Mouse (Mus musculus): ENCODE measurements around the gene Lmf2. TPM values are rescaled to one million over a fixed set of nuclear protein-coding genes. Genes with fewer than 3 reads are reported as not detected.

The Lmf2 gene
- total RNA-seq, 2 experiments from 2014 or later, result 84.0 to 96.8 TPM

- ATAC-seq (replicated peaks; ENCODE audit: low FRiP score, poor library complexity, severe bottlenecking), result no peak
These were observed 32.6 kb downstream of the Lmf2 start, which contains the start of gene Adm2 for GRCm38 (mm10) chr15:89322670-89323522. Adm2 (plus strand) TSS chr15:89322720.

- no peak for ATAC-seq (replicated peaks; ENCODE audit: low FRiP score, poor library complexity, severe bottlenecking)
These were observed 34.2 kb downstream of the Lmf2 start for GRCm38 (mm10) chr15:89321264-89321663.

GRCm38 (mm10) chr15:89316146-89316545 is 39.3 kb downstream of the Lmf2 start:
- no peak for ATAC-seq (replicated peaks; ENCODE audit: low FRiP score, poor library complexity, severe bottlenecking)

- ATAC-seq (replicated peaks; ENCODE audit: low FRiP score, poor library complexity, severe bottlenecking), result peak; percentile 96
These were observed 40.2 kb downstream of the Lmf2 start, which contains the start of gene Sbf1 for GRCm38 (mm10) chr15:89315190-89315731. Sbf1 (minus strand) TSS chr15:89315311.

GRCm38 (mm10) chr15:89314511-89315189 is 40.8 kb downstream of the Lmf2 start:
- peak; percentile 4; the same call in 1 of the 2 replicates for ATAC-seq (replicated peaks; ENCODE audit: low FRiP score, poor library complexity, severe bottlenecking)

- no peak for ATAC-seq (replicated peaks; ENCODE audit: low FRiP score, poor library complexity, severe bottlenecking)
These were observed 41.4 kb downstream of the Lmf2 start for GRCm38 (mm10) chr15:89314107-89314506.

- ATAC-seq (replicated peaks; ENCODE audit: low FRiP score, poor library complexity, severe bottlenecking), result no peak
These were observed 42.1 kb downstream of the Lmf2 start for GRCm38 (mm10) chr15:89313359-89313758.

GRCm38 (mm10) chr15:89309962-89310498 is 45.4 kb downstream of the Lmf2 start:
- ATAC-seq (replicated peaks; ENCODE audit: low FRiP score, poor library complexity, severe bottlenecking), result no peak

GRCm38 (mm10) chr15:89308406-89309139 is 46.9 kb downstream of the Lmf2 start:
- ATAC-seq (replicated peaks; ENCODE audit: low FRiP score, poor library complexity, severe bottlenecking), result no peak

- no peak for ATAC-seq (replicated peaks; ENCODE audit: low FRiP score, poor library complexity, severe bottlenecking)
These were observed 48.0 kb downstream of the Lmf2 start for GRCm38 (mm10) chr15:89307461-89307860.

GRCm38 (mm10) chr15:89305966-89306365 is 49.5 kb downstream of the Lmf2 start:
- ATAC-seq (replicated peaks; ENCODE audit: low FRiP score, poor library complexity, severe bottlenecking), result no peak

Other genes starting within 250 kb of the Lmf2 start
- gene Tubgcp6, start 232.5 kb downstream of the Lmf2 start, total RNA-seq (2015; ENCODE audit: low replicate concordance), result 26.4 and 41.4 TPM in 2 replicates
- gene Tubgcp6, start 232.5 kb downstream of the Lmf2 start, total RNA-seq (2017; ENCODE audit: low replicate concordance), result 28.1 and 28.3 TPM in 2 replicates
- gene Hdac10, start 227.0 kb downstream of the Lmf2 start, total RNA-seq (2015; ENCODE audit: low replicate concordance), result 4.3 TPM in 1 of 2 replicates, not detected in the other
- 1.3 TPM in 1 of 2 replicates, not detected in the other for gene Hdac10, start 227.0 kb downstream of the Lmf2 start, total RNA-seq (2017; ENCODE audit: low replicate concordance)
- gene Mapk12, start 215.0 kb downstream of the Lmf2 start, total RNA-seq (2015; ENCODE audit: low replicate concordance), result not detected in 2 replicates
- 0.51 TPM in 1 of 2 replicates, not detected in the other for gene Mapk12, start 215.0 kb downstream of the Lmf2 start, total RNA-seq (2017; ENCODE audit: low replicate concordance)
- 0.72 and 2.1 TPM in 2 replicates for gene Mapk11, start 206.0 kb downstream of the Lmf2 start, total RNA-seq (2015; ENCODE audit: low replicate concordance)
- 0.51 TPM in 1 of 2 replicates, not detected in the other for gene Mapk11, start 206.0 kb downstream of the Lmf2 start, total RNA-seq (2017; ENCODE audit: low replicate concordance)
- 7.2 and 9.2 TPM in 2 replicates for gene Plxnb2, start 174.9 kb downstream of the Lmf2 start, total RNA-seq (2015; ENCODE audit: low replicate concordance)
- 1.9 and 8.2 TPM in 2 replicates for gene Plxnb2, start 174.9 kb downstream of the Lmf2 start, total RNA-seq (2017; ENCODE audit: low replicate concordance)
- gene Dennd6b, start 159.2 kb downstream of the Lmf2 start, total RNA-seq (2015; ENCODE audit: low replicate concordance), result 1.7 TPM in 1 of 2 replicates, not detected in the other
- gene Dennd6b, start 159.2 kb downstream of the Lmf2 start, total RNA-seq (2017; ENCODE audit: low replicate concordance), result 0.76 and 1.5 TPM in 2 replicates
- 59.1 and 61.6 TPM in 2 replicates for gene Ppp6r2, start 144.1 kb downstream of the Lmf2 start, total RNA-seq (2015; ENCODE audit: low replicate concordance)
- gene Ppp6r2, start 144.1 kb downstream of the Lmf2 start, total RNA-seq (2017; ENCODE audit: low replicate concordance), result 55.4 and 79.1 TPM in 2 replicates
- gene Sbf1, start 40.3 kb downstream of the Lmf2 start, total RNA-seq (2015; ENCODE audit: low replicate concordance), result 66.0 and 92.2 TPM in 2 replicates
- gene Sbf1, start 40.3 kb downstream of the Lmf2 start, total RNA-seq (2017; ENCODE audit: low replicate concordance), result 93.9 and 115 TPM in 2 replicates
- not detected in 2 replicates for gene Adm2, start 32.9 kb downstream of the Lmf2 start, total RNA-seq (2015; ENCODE audit: low replicate concordance)
- not detected in 2 replicates for gene Adm2, start 32.9 kb downstream of the Lmf2 start, total RNA-seq (2017; ENCODE audit: low replicate concordance)
- not detected in 2 replicates for gene Miox, start 21.3 kb downstream of the Lmf2 start, total RNA-seq (2015; ENCODE audit: low replicate concordance)
- gene Miox, start 21.3 kb downstream of the Lmf2 start, total RNA-seq (2017; ENCODE audit: low replicate concordance), result not detected in 2 replicates
- gene Ncaph2, start 60 bp upstream of the Lmf2 start, total RNA-seq (2015; ENCODE audit: low replicate concordance), result 195 and 215 TPM in 2 replicates
- 221 and 330 TPM in 2 replicates for gene Ncaph2, start 60 bp upstream of the Lmf2 start, total RNA-seq (2017; ENCODE audit: low replicate concordance)
- gene Sco2, start 18.2 kb upstream of the Lmf2 start, total RNA-seq (2015; ENCODE audit: low replicate concordance), result 2.9 TPM in 1 of 2 replicates, not detected in the other
- gene Sco2, start 18.2 kb upstream of the Lmf2 start, total RNA-seq (2017; ENCODE audit: low replicate concordance), result 0.23 and 5.1 TPM in 2 replicates
- not detected in 2 replicates for gene Tymp, start 21.4 kb upstream of the Lmf2 start, total RNA-seq (2015; ENCODE audit: low replicate concordance)
- gene Tymp, start 21.4 kb upstream of the Lmf2 start, total RNA-seq (2017; ENCODE audit: low replicate concordance), result not detected in 2 replicates
- not detected in 2 replicates for gene Odf3b, start 23.6 kb upstream of the Lmf2 start, total RNA-seq (2015; ENCODE audit: low replicate concordance)
- gene Odf3b, start 23.6 kb upstream of the Lmf2 start, total RNA-seq (2017; ENCODE audit: low replicate concordance), result not detected in 2 replicates
- gene Klhdc7b, start 29.3 kb upstream of the Lmf2 start, total RNA-seq (2015; ENCODE audit: low replicate concordance), result not detected in 2 replicates
- not detected in 2 replicates for gene Klhdc7b, start 29.3 kb upstream of the Lmf2 start, total RNA-seq (2017; ENCODE audit: low replicate concordance)
- gene Syce3, start 54.8 kb upstream of the Lmf2 start, total RNA-seq (2015; ENCODE audit: low replicate concordance), result not detected in 2 replicates
- not detected in 2 replicates for gene Syce3, start 54.8 kb upstream of the Lmf2 start, total RNA-seq (2017; ENCODE audit: low replicate concordance)
- gene Cpt1b, start 70.2 kb upstream of the Lmf2 start, total RNA-seq (2015; ENCODE audit: low replicate concordance), result 6.1 TPM in 1 of 2 replicates, not detected in the other
- gene Cpt1b, start 70.2 kb upstream of the Lmf2 start, total RNA-seq (2017; ENCODE audit: low replicate concordance), result 3.1 TPM in 1 of 2 replicates, not detected in the other
- gene C730034F03Rik, start 73.9 kb upstream of the Lmf2 start, total RNA-seq (2015; ENCODE audit: low replicate concordance), result 2.5 and 7.2 TPM in 2 replicates
- 6.0 TPM in 1 of 2 replicates, not detected in the other for gene C730034F03Rik, start 73.9 kb upstream of the Lmf2 start, total RNA-seq (2017; ENCODE audit: low replicate concordance)
- 3.4 TPM in 1 of 2 replicates, not detected in the other for gene Gm44502, start 74.0 kb upstream of the Lmf2 start, total RNA-seq (2015; ENCODE audit: low replicate concordance)
- 0.51 TPM in 1 of 2 replicates, not detected in the other for gene Gm44502, start 74.0 kb upstream of the Lmf2 start, total RNA-seq (2017; ENCODE audit: low replicate concordance)
- 101 and 115 TPM in 2 replicates for gene Chkb, start 74.2 kb upstream of the Lmf2 start, total RNA-seq (2015; ENCODE audit: low replicate concordance)
- gene Chkb, start 74.2 kb upstream of the Lmf2 start, total RNA-seq (2017; ENCODE audit: low replicate concordance), result 44.9 and 46.9 TPM in 2 replicates
- not detected in 2 replicates for gene Mapk8ip2, start 98.3 kb upstream of the Lmf2 start, total RNA-seq (2015; ENCODE audit: low replicate concordance)
- not detected in 2 replicates for gene Mapk8ip2, start 98.3 kb upstream of the Lmf2 start, total RNA-seq (2017; ENCODE audit: low replicate concordance)
- 2.5 and 2.9 TPM in 2 replicates for gene Arsa, start 121.8 kb upstream of the Lmf2 start, total RNA-seq (2015; ENCODE audit: low replicate concordance)
- 2.1 and 3.7 TPM in 2 replicates for gene Arsa, start 121.8 kb upstream of the Lmf2 start, total RNA-seq (2017; ENCODE audit: low replicate concordance)
- 0.72 TPM in 1 of 2 replicates, not detected in the other for gene Shank3, start 144.0 kb upstream of the Lmf2 start, total RNA-seq (2015; ENCODE audit: low replicate concordance)
- 0.39 and 0.61 TPM in 2 replicates for gene Shank3, start 144.0 kb upstream of the Lmf2 start, total RNA-seq (2017; ENCODE audit: low replicate concordance)
- gene Acr, start 212.7 kb upstream of the Lmf2 start, total RNA-seq (2015; ENCODE audit: low replicate concordance), result not detected in 2 replicates
- gene Acr, start 212.7 kb upstream of the Lmf2 start, total RNA-seq (2017; ENCODE audit: low replicate concordance), result not detected in 2 replicates
- gene Rabl2, start 236.3 kb upstream of the Lmf2 start, total RNA-seq (2015; ENCODE audit: low replicate concordance), result not detected in 2 replicates
- gene Rabl2, start 236.3 kb upstream of the Lmf2 start, total RNA-seq (2017; ENCODE audit: low replicate concordance), result 4.4 TPM in 1 of 2 replicates, not detected in the other